Mouse (Mus musculus) spleen, postnatal 4 days (tissue): ENCODE data around the gene Slc16a14.
"Not testable (repeated sequence)": the region's sequence is repeated elsewhere in the genome, so short reads cannot be mapped to it uniquely, and the experiment has no call there.

ENCODE experiments used
- DNase-seq, 2 experiments: peaks; one replicate each; pipeline ENCODE4 v3.0.0; 2022; ENCODE audit warnings: low spot score in 2 of 2

The Slc16a14 gene

GRCm38 (mm10) chr1:84934503-84935333 is at the start of gene Slc16a14:
TSS of gene Slc16a14 (minus strand) at chr1:84935134.
- peak in 1 of 2 experiments; percentile 64 for DNase-seq

- DNase-seq, result not testable (repeated sequence)
Measured at GRCm38 (mm10) chr1:84961779-84962178, 26.8 kb upstream of the Slc16a14 start.

- not testable (repeated sequence) for DNase-seq
Measured at GRCm38 (mm10) chr1:84957713-84958112, 22.8 kb upstream of the Slc16a14 start.

DNA sequence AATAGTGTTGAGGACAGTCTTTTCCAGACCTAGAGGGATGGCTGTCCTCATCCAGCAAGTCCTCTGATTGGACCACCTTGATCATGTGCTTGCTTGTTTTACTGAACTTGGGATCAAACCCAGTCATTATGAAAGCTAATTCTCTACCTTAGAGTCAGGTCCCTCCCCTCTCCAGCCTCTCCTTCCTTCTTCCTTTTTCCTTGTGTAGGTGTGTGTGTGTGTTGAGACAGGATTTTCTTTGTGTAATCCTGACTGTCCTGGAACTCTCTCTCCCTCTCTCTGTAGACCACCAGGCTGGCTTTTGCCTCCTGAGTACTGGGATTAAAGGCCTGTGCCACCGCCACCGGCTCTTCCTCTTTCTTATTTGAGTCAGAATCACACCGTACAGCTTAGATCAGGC is 21.8 kb upstream of the Slc16a14 start:
- peak in 1 of 2 experiments; percentile 60 for DNase-seq

GRCm38 (mm10) chr1:84952456-84953181 is 17.7 kb upstream of the Slc16a14 start:
- no peak for DNase-seq

- DNase-seq, result peak in 1 of 2 experiments; percentile 3
Measured at GRCm38 (mm10) chr1:84951566-84951965, 16.6 kb upstream of the Slc16a14 start.

- peak; percentile 1 to 33 for DNase-seq
Measured at GRCm38 (mm10) chr1:84947390-84947789, 12.5 kb upstream of the Slc16a14 start.

DNA sequence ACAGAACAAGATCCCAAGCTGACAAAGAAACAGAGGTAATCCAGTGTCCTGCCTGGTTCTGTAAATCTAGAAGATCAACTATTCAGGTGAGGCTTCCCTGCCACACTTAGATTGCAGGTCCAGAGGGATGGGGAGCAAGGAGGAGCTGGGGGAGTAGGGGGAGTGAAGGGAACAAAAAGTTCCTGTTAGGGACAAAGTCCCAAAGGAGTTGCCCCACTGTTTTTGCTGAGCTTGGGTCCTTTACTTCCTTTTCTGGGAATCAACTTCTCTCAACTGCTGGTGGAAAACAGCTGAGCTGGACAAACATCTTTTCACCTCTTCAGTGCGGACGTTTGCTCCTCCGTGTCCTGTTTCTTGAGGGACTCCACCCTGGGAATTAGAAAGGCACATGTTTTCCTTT is 11.0 kb upstream of the Slc16a14 start:
- peak in 1 of 2 experiments; percentile 41 for DNase-seq

- DNase-seq, result no peak
Measured at GRCm38 (mm10) chr1:84943549-84943948, 8.6 kb upstream of the Slc16a14 start.

GRCm38 (mm10) chr1:84942666-84943065 is 7.7 kb upstream of the Slc16a14 start:
- DNase-seq, result no peak

DNA sequence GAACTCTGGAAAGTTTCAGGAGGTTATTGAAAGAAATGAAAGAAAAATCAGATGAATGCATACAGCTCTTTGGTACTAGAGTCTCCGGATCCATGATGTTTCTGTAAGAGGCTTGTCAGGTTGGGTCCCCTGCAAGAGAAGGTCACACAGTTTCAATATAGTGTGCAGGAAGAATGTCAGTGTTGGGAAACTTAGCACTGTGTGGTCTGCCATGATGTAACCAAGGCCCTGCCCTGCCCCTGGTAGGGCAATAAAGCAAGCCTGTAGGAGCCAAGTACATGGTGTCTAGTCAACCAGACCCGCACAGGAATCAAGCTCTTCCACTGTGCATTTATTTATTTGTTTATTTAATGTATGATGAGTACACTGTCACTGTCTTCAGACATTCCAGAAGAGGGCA is 5.4 kb upstream of the Slc16a14 start:
- no peak for DNase-seq

DNA sequence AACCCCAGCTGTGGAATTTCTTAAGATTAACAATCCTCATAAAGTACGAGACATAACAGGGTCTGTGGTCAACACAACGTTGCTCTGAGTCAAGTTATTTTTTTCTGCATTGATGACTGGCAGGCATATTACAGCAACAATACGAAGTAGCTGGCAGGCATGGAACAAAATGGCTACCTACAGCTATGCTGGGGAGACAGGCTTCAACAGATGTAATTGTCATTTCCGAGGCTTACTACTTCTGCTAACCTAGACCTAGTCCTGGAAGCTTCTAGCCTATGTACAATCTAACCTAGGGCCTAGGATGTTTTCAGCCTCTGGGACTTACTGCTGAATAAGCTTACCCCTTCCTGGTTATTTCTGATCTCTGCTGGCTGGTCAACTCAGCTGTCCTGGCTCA is 4.5 kb upstream of the Slc16a14 start:
- no peak for DNase-seq

DNA sequence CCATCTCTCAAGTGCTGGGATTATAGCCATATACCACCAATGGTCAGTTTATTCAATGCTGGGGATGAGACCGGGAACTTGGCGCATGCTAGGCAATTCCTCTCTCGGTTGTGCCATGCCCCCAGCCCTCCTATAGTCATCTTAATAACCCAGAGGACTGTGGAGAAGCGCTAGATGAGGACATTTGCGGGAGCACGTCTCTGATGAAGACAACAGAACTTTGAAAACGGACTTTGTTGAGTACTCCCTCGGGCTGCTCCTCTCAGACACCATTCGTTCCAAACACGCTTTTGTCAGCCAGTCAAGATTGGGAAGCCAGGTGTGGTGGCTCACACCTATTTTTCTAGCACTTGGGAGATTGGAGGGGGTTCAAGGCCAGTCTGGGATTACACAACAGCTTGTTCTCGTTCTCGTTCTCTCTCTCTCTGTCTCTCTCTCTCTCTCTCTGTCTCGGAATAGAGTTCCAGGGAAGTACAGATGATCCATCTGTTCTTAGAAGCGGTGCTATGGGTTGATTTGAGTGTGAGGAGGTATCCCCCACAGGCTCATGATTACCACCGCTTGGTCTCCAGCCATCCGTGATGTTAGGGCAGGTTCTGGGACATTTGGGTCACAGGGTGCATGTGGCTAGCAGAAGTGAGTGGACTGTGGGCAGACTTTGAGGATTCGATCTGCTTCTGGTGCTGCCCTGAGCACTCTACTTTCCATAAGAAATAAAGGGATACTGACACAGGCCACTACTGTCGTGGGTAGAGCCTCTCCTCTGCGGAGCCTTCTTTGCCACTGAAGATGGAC is 2.0 kb upstream of the Slc16a14 start:
- no peak for DNase-seq

GRCm38 (mm10) chr1:84935668-84936067 is 734 bp upstream of the Slc16a14 start:
- DNase-seq, result no peak

- no peak for DNase-seq
Measured at GRCm38 (mm10) chr1:84934151-84934502, 807 bp downstream of the Slc16a14 start.

DNA sequence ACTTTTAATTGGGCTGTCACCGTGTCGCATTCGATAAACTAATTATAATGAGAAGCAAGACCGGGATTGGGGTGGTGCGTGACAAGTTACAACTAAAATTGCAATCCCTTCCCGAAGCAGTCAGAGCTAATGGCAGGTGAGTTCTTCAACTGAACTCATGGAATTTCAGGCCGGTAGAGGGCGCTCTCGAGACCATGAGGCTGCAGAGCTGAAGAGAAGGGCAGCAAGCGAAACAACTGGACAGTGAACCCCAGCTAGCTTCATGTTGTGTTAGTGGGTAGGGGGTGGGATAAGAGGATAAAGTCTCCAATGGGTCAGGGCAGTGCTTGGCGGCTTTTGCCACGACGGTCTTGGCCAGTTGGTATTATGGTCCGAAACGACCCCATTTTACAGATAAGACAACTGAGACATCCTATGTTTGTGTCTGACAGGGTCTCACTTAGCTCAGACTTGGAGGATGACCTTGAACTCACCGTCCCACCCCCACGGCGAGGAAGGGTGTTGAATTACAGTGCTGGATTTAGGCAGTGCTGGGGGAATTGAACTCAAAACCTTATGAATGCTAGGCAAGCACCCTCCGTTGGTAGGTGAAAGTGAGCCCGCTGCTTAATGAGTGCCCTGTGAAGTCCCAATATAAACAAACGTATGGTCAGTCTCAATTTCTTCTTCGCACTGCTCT is 1.3 kb downstream of the Slc16a14 start:
- DNase-seq, result peak; percentile 52 to 85

- DNase-seq, result no peak
Measured at GRCm38 (mm10) chr1:84925599-84925998, 9.3 kb downstream of the Slc16a14 start.

DNA sequence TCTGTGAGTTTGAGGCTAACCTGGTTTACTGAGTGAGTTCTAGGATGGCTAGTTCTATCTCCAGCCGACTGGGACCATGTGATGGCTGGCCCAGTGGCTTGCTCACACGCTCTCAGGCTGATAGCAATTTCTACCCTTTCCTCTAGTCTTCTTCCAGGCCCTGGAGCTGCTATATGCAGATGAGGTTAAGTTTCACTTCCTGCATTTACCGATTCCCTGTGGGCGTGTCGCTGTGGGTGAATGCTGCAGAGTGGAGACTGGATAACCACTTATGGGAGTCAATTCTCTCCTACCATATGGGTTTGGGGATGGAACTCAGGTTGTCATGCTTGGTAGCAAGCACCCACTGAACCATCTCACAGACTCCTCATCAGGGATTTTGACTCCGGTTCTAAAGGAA is 10.8 kb downstream of the Slc16a14 start:
- DNase-seq, result no peak

DNA sequence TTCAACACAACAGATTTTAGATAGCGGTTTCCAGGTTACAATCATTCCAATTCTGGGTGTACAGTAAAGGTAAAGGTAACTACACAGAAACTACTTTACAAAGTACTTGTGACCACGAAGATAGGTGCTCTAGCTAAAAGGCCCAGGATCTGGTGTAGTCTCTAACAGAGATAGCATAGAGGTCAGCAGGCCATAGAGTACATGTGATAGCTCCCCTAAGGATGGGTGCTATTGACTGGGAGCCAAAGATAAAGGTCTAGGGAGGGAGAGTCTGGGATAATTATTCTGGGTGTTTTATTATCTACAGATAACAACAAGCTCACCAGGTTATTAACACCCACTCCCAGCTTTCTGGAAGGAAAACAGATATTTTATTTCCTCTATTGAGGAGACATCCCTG is 11.5 kb downstream of the Slc16a14 start:
- DNase-seq, result no peak

GRCm38 (mm10) chr1:84918865-84919264 is 16.1 kb downstream of the Slc16a14 start:
- DNase-seq, result no peak

- no peak for DNase-seq
Measured at GRCm38 (mm10) chr1:84915010-84915409, 19.9 kb downstream of the Slc16a14 start.

DNA sequence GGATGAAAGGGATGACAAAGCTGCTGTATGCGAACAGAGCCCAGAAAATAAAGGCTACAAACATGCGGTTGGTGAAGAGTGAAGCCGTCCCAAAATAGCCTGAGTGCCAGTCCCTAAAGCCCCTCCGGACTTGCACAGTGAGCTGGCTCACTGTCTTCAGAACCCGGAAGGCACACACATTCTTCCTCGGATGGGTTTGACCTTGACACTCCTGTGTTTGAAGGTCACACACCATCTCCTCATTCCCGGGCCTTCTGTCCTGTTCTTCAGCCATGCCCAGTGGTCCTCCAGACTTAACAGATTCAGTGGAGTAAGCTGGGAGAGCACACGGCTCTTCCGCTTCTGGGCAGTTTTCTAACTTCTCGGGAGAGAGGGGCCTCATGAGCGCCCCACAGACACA is 22.4 kb downstream of the Slc16a14 start:
- DNase-seq, result no peak
